Mouse (Mus musculus) G1E (cell line): ENCODE data around the gene Btaf1.

Experiments
- CTCF ChIP-seq: IDR thresholded peaks from 2 replicates; pipeline ENCODE4 v1.5.1; 2012; ENCODE audit warnings: low read depth, low read length, inconsistent platforms, mixed read lengths
- GATA1 ChIP-seq: IDR thresholded peaks from 2 replicates; pipeline ENCODE4 v1.6.1; 2012; ENCODE audit warnings: borderline replicate concordance, low read length, inconsistent platforms, mixed read lengths
- GATA2 ChIP-seq: IDR thresholded peaks from 2 replicates; pipeline ENCODE4 v1.6.1; 2012; ENCODE audit warnings: low read depth, low read length, inconsistent platforms, borderline replicate concordance
- POLR2AphosphoS5 ChIP-seq: IDR thresholded peaks from 2 replicates; pipeline ENCODE4 v1.6.1; 2012; ENCODE audit warnings: low read depth, low read length, inconsistent platforms; ENCODE audit not compliant: insufficient replicate concordance
- TAL1 ChIP-seq: conservative IDR thresholded peaks from 2 replicates; pipeline ENCODE4 v1.6.1; 2012; ENCODE audit warnings: low read depth, low read length, inconsistent platforms, mixed read lengths

- no peak for TF ChIP-seq CTCF
- no peak for TF ChIP-seq POLR2AphosphoS5
- TF ChIP-seq GATA1 = no peak
- TF ChIP-seq TAL1 = peak; percentile 26; the same call in 1 of the 2 replicates
- no peak for TF ChIP-seq GATA2
Measured at GRCm38 (mm10) chr19:36953637-36954206, 27.8 kb downstream of the Btaf1 start.
